Mouse (Mus musculus) thymus, adult 2 months (tissue): ENCODE data around the gene Kmo. TPM values are rescaled to one million over a fixed set of nuclear protein-coding genes. Genes with fewer than 3 reads are reported as not detected.

Experiments used
- DNase-seq: peaks from one replicate; pipeline ENCODE4 v3.0.0; 2021
- H3K27ac ChIP-seq: fragments of 200-500 bp; 2 replicates; pipeline ENCODE4 v1.5.1; 2012; ENCODE audit warnings: low read length, control low read depth; ENCODE audit not compliant: control insufficient read depth, insufficient read depth
- H3K27me3 ChIP-seq: fragments of 200-500 bp; 2 replicates; pipeline ENCODE4 v1.6.1; 2012; ENCODE audit warnings: mild to moderate bottlenecking, low read length, moderate library complexity, mixed read lengths; ENCODE audit not compliant: control insufficient read depth, insufficient read depth
- H3K36me3 ChIP-seq: fragments of 200-500 bp; 2 replicates; pipeline ENCODE4 v1.6.1; 2012; ENCODE audit warnings: mild to moderate bottlenecking, low read length, moderate library complexity; ENCODE audit not compliant: control insufficient read depth, insufficient read depth
- H3K4me1 ChIP-seq: fragments of 200-500 bp; replicated peaks from 2 replicates; pipeline ENCODE4 v1.6.1; 2012; ENCODE audit warnings: low read length; ENCODE audit not compliant: control insufficient read depth, insufficient read depth
- H3K4me3 ChIP-seq: fragments of 200-500 bp; 2 replicates; pipeline ENCODE4 v1.5.1; 2012; ENCODE audit warnings: mild to moderate bottlenecking, low read length, control low read depth, moderate library complexity; ENCODE audit not compliant: control insufficient read depth, insufficient read depth
- CTCF ChIP-seq: fragments of 200-500 bp; IDR thresholded peaks from 2 replicates; pipeline ENCODE4 v1.5.1; 2012; ENCODE audit warnings: mild to moderate bottlenecking, control low read depth, low read length, moderate library complexity, borderline replicate concordance; ENCODE audit not compliant: control insufficient read depth, poor library complexity, insufficient read depth; ENCODE audit errors: extremely low read depth
- POLR2A ChIP-seq: fragments of 200-500 bp; IDR thresholded peaks from 2 replicates; pipeline ENCODE4 v1.6.1; 2012; ENCODE audit warnings: mild to moderate bottlenecking, low read length, control low read depth, moderate library complexity; ENCODE audit not compliant: control insufficient read depth, poor library complexity, insufficient read depth; ENCODE audit errors: extremely low read depth
- WGBS: fragments of 180-500 bp; shearing (Covaris S2); methylation state at CpG from one replicate; pipeline ENCODE4 v1.1.7; 2018; 5-methylcytosine and 5-hydroxymethylcytosine counted together
- polyA plus RNA-seq: library from polyadenylated mRNA; depleted of rRNA; stranded (reverse); fragments of >200 nt; gene quantifications from 2 replicates; pipeline ENCODE4 v1.2.3, GENCODE M21; 2012; rRNA removed

Kmo gene
- 3.0 and 3.3 TPM in 2 replicates for polyA plus RNA-seq

GRCm38 (mm10) chr1:175619814-175620431 lies at the start of gene Kmo:
TSS of gene Kmo (plus strand) at chr1:175620381.
- WGBS: 97% methylated on average over 13 of the region's 13 CpGs
- DNase-seq: no peak
- Histone ChIP-seq H3K27me3 (no peaks in the 10 kb centered on the region), H3K4me3 (no peak within 1 kb of the TSS), H3K4me1 (peaks cover 1% of the 10 kb centered on the region; the same call in 1 of the 2 replicates), H3K27ac (no peak within 1 kb of the TSS), H3K36me3 (peaks cover 31% of the 10 kb centered on the region)
- TF ChIP-seq CTCF (no peak), POLR2A (no peak)

GRCm38 (mm10) chr1:175574129-175574528 lies 46.1 kb upstream of the Kmo start:
- Histone ChIP-seq H3K36me3 (no peaks in the 10 kb centered on the region), H3K4me1 (no peaks in the 10 kb centered on the region), H3K4me3 (no peak overlapping the region), H3K27me3 (no peaks in the 10 kb centered on the region), H3K27ac (no peak overlapping the region)
- TF ChIP-seq POLR2A (no peak), CTCF (no peak)
- no peak for DNase-seq
- 87% methylated on average over 2 of the region's 2 CpGs for WGBS

DNA sequence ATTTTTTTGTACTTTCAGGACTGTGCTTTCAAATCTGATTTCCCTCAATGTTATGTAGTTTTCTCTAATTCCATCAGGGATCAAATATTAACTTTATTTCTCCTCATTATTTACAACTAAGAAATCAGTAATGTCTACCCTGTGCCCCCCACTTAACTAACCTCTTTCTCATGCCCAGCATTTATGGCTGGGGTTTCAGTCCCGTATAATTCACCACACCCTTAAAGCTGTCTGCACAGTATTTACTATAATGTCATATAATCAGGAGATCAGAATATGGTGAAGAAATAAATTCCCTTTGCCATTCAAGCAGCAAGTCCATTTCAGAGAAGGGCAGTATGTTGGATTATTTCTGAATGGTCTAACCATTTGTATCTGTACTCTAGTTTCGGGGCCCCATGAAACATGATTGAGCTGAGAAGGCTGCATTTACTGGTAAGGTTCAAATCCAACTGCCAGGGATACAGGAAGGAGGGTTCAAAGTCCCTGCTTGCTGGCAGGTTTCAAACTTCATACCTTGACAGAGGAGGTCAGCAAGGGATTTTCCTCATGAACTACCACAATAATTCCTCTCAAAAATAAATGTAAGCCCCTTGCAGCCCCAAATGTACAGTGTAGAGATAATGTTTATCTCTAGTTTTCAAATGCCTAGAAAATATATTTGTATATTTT lies 41.6 kb upstream of the Kmo start:
- Histone ChIP-seq H3K4me3 (no peak overlapping the region), H3K27me3 (no peaks in the 10 kb centered on the region), H3K27ac (no peak overlapping the region), H3K36me3 (no peaks in the 10 kb centered on the region), H3K4me1 (no peaks in the 10 kb centered on the region)
- no peak for TF ChIP-seq CTCF
- TF ChIP-seq POLR2A: no peak
- DNase-seq: no peak
- WGBS: 87% methylated on average over 2 of the region's 2 CpGs

GRCm38 (mm10) chr1:175579598-175580235 lies 40.5 kb upstream of the Kmo start:
- Histone ChIP-seq H3K4me3 (no peak overlapping the region), H3K27me3 (no peaks in the 10 kb centered on the region), H3K4me1 (no peaks in the 10 kb centered on the region), H3K27ac (no peak overlapping the region), H3K36me3 (no peaks in the 10 kb centered on the region)
- 92% methylated on average over 9 of the region's 9 CpGs for WGBS
- TF ChIP-seq CTCF (no peak), POLR2A (no peak)
- no peak for DNase-seq

- Histone ChIP-seq H3K4me3 (no peak overlapping the region), H3K4me1 (no peaks in the 10 kb centered on the region), H3K36me3 (no peaks in the 10 kb centered on the region), H3K27me3 (no peaks in the 10 kb centered on the region), H3K27ac (no peak overlapping the region)
- TF ChIP-seq POLR2A (no peak), CTCF (no peak)
- no peak for DNase-seq
- WGBS: 93% methylated on average over 7 of the region's 7 CpGs
Measured at GRCm38 (mm10) chr1:175580346-175580745, 39.8 kb upstream of the Kmo start.

DNA sequence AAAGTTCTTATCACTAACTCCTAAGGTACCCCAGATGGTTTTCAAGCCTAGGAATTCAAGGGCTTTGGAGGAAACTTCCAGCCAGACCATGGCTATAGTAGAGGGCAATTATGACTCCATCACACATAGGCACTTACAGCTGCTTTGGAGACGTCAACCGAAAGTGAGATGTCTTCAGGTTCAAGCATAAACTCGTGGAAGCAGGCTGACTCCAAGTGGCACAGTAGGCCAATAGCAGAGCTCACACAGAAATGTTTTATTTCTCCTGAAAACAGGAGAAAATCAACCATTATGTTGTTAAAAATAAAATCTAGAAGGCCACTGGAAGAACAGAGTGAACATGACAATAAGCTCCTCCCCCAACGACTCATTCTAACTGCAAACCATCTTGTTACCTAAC lies 37.4 kb upstream of the Kmo start:
- Histone ChIP-seq H3K27ac (no peak overlapping the region), H3K4me3 (no peak overlapping the region), H3K36me3 (no peaks in the 10 kb centered on the region), H3K4me1 (no peaks in the 10 kb centered on the region), H3K27me3 (no peaks in the 10 kb centered on the region)
- no peak for DNase-seq
- TF ChIP-seq CTCF (no peak), POLR2A (no peak)
- 86% methylated on average over 4 of the region's 4 CpGs for WGBS
